Mouse (Mus musculus): Measurements from ENCODE around the gene Gm49322. TPM values are rescaled to one million over a fixed set of nuclear protein-coding genes. Genes with fewer than 3 reads are reported as not detected.
"Not testable (repeated sequence)": the region's sequence is repeated elsewhere in the genome, so short reads cannot be mapped to it uniquely, and the experiment has no call there.

The Gm49322 gene
- 1.9 and 2.1 TPM in 2 replicates for polyA plus RNA-seq (2012; rRNA removed)

- H3K36me3 ChIP-seq (ENCODE audit: control insufficient read depth, insufficient read depth, low read length); H3K27ac ChIP-seq (ENCODE audit: control insufficient read depth, insufficient read depth, low read depth, low read length); H3K4me3 ChIP-seq (ENCODE audit: control insufficient read depth, low read depth, low read length); H3K27me3 ChIP-seq (ENCODE audit: control insufficient read depth, insufficient read depth, low read length): not testable (repeated sequence)
- peaks cover 12% of the 10 kb centered on the region for H3K4me1 ChIP-seq (ENCODE audit: control insufficient read depth, insufficient read depth, low read length)
Observed at GRCm38 (mm10) chr10:80605721-80606120, at the start of gene Gm49322. Gm49322 (plus strand) TSS chr10:80606021.

- no peaks in the 10 kb centered on the region for H3K27me3 ChIP-seq (ENCODE audit: control insufficient read depth, insufficient read depth, low read length)
- H3K4me3 ChIP-seq (ENCODE audit: control insufficient read depth, low read depth, low read length), result no peak overlapping the region
- H3K36me3 ChIP-seq (ENCODE audit: control insufficient read depth, insufficient read depth, low read length), result no peaks in the 10 kb centered on the region
- peaks cover 29% of the 10 kb centered on the region for H3K4me1 ChIP-seq (ENCODE audit: control insufficient read depth, insufficient read depth, low read length)
- H3K27ac ChIP-seq (ENCODE audit: control insufficient read depth, insufficient read depth, low read depth, low read length), result no peak overlapping the region
- peak; percentile 77; the same call in 1 of the 2 replicates for TF ChIP-seq CTCF (IDR thresholded peaks at IDR 0.05; ENCODE audit: control insufficient read depth, insufficient read depth, insufficient replicate concordance, low read depth, low read length)
- no peak for TF ChIP-seq POLR2A (IDR thresholded peaks at IDR 0.05; ENCODE audit: control insufficient read depth, low read depth, low read length)
Observed at GRCm38 (mm10) chr10:80557346-80557965, 48.4 kb upstream of the Gm49322 start.

GRCm38 (mm10) chr10:80559431-80559830 is 46.4 kb upstream of the Gm49322 start:
- Histone ChIP-seq H3K4me3 (ENCODE audit: control insufficient read depth, low read depth, low read length) (no peak overlapping the region), H3K4me1 (ENCODE audit: control insufficient read depth, insufficient read depth, low read length) (peaks cover 24% of the 10 kb centered on the region), H3K36me3 (ENCODE audit: control insufficient read depth, insufficient read depth, low read length) (no peaks in the 10 kb centered on the region), H3K27me3 (ENCODE audit: control insufficient read depth, insufficient read depth, low read length) (no peaks in the 10 kb centered on the region), H3K27ac (ENCODE audit: control insufficient read depth, insufficient read depth, low read depth, low read length) (no peak overlapping the region)
- TF ChIP-seq CTCF (IDR thresholded peaks at IDR 0.05; ENCODE audit: control insufficient read depth, insufficient read depth, insufficient replicate concordance, low read depth, low read length), result no peak
- TF ChIP-seq POLR2A (IDR thresholded peaks at IDR 0.05; ENCODE audit: control insufficient read depth, low read depth, low read length), result no peak

- Histone ChIP-seq H3K27ac (ENCODE audit: control insufficient read depth, insufficient read depth, low read depth, low read length) (peak overlapping the region; percentile 91), H3K4me3 (ENCODE audit: control insufficient read depth, low read depth, low read length) (peak overlapping the region; percentile 99), H3K36me3 (ENCODE audit: control insufficient read depth, insufficient read depth, low read length) (no peaks in the 10 kb centered on the region), H3K4me1 (ENCODE audit: control insufficient read depth, insufficient read depth, low read length) (peaks cover 24% of the 10 kb centered on the region), H3K27me3 (ENCODE audit: control insufficient read depth, insufficient read depth, low read length) (no peaks in the 10 kb centered on the region)
- TF ChIP-seq POLR2A (IDR thresholded peaks at IDR 0.05; ENCODE audit: control insufficient read depth, low read depth, low read length) (no peak), CTCF (IDR thresholded peaks at IDR 0.05; ENCODE audit: control insufficient read depth, insufficient read depth, insufficient replicate concordance, low read depth, low read length) (no peak)
Observed at GRCm38 (mm10) chr10:80560621-80561020, 45.2 kb upstream of the Gm49322 start.

DNA sequence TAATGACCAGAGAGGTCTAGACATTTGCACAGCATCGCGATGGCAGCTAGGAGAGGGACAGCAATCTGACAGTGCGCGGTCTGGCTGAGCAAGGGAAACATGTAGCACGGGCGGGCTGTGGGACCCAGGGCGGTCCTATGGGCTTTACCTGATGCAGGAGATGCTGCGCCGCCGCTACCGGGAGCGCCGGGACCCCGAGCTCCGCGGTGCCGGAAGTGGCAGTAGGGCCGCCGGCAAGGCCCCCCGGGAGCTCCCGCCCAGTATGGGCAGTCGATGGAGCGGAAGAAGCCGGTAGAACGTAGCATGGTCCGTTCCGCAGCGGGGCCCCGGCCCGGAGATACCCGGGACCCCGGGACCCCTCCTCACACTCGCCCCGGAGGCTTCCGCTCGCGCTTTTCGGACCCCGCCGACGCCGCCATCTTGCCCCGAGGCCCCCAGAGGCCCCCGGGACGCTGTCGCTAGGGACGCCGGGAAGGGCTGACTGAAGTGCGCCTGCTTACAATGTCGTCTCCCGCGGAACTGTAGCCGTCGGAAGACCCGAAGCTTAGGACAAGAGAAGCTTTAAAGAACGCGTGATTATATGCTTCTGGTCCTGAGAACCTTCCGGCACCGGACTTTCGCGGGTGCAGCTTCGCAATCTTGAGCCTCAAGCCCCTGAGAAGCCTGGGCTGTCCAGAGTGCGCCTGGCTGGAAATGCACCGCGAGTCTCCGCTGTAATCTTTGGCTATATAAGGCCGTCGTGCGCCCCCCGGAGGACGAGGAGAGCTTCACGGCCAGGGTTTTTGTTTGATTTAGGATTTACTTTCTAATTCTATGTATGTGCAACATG is 44.5 kb upstream of the Gm49322 start, which contains the start of gene Rexo1:
Gene Rexo1, minus strand, starts transcription at position 445 of the 829 bp plus-strand sequence.
- peaks cover 26% of the 10 kb centered on the region for H3K4me1 ChIP-seq (ENCODE audit: control insufficient read depth, insufficient read depth, low read length)

DNA sequence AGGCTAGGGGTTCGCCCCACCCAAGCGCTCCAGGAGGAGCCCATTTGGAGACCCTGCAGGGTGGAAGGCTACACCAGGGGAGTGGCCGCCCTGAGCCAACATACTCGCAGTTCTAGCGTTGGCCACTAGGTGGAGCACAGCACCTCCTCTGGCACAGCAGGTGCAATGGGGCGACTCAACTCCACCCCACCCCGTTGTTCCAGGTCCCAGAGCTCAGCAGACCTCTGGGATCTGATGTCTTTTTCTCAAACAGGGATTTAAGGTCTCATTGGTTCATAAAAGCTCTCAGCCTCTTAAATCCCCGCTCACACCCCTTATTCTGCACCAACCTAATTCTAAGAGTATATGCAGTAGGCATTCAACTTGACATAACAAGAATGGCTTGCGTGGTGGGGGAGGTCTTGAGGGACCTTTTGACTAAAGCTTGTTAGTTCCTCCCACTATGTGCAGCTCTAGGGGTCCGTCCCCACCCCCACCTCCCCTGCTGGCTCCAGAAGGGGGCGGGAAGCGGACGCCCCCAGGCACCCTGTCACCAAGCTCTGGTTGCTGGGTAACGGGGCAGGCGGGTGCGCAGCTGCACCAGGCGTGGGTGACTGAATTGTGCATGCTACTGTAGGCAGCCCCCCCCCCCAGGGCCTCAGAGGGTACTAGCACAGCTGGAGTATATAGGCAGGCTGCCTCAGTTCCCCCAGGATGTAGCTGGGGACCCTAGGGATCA is 39.3 kb upstream of the Gm49322 start:
- Histone ChIP-seq H3K4me1 (ENCODE audit: control insufficient read depth, insufficient read depth, low read length) (peaks cover 26% of the 10 kb centered on the region), H3K27ac (ENCODE audit: control insufficient read depth, insufficient read depth, low read depth, low read length) (no peak overlapping the region)

More for the DNA sequence above, 44.5 kb upstream of the Gm49322 start, which contains the start of gene Rexo1:
- Histone ChIP-seq H3K27me3 (ENCODE audit: control insufficient read depth, insufficient read depth, low read length) (no peaks in the 10 kb centered on the region), H3K4me3 (ENCODE audit: control insufficient read depth, low read depth, low read length) (peak within 1 kb of the TSS; percentile 99), H3K27ac (ENCODE audit: control insufficient read depth, insufficient read depth, low read depth, low read length) (peak within 1 kb of the TSS; percentile 91), H3K36me3 (ENCODE audit: control insufficient read depth, insufficient read depth, low read length) (no peaks in the 10 kb centered on the region)
- TF ChIP-seq POLR2A (IDR thresholded peaks at IDR 0.05; ENCODE audit: control insufficient read depth, low read depth, low read length), result peak; percentile 38
- peak; percentile 51; the same call in 1 of the 2 replicates for TF ChIP-seq CTCF (IDR thresholded peaks at IDR 0.05; ENCODE audit: control insufficient read depth, insufficient read depth, insufficient replicate concordance, low read depth, low read length)

DNA sequence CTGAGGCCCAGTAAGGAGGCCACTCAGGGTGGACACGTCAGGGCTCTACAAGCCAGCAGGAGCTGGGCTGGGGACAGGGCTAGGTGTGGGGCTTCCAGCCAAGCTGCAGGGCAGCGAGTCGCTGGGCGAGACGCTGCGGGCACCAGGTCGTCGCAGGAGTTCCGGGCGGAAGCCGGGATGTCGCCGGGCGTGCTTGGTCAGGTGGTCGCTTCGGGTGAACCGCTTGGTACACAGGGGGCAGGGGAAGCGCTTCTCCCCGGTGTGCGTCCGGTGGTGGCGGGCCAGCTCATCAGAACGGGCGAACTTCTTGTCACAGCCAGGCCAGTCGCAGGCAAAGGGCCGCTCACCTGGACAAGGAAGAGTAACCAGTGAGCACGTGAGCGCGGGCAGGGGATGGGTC is 36.9 kb upstream of the Gm49322 start:
- H3K4me1 ChIP-seq (ENCODE audit: control insufficient read depth, insufficient read depth, low read length), result peaks cover 27% of the 10 kb centered on the region
- no peak overlapping the region for H3K4me3 ChIP-seq (ENCODE audit: control insufficient read depth, low read depth, low read length)
- TF ChIP-seq CTCF (IDR thresholded peaks at IDR 0.05; ENCODE audit: control insufficient read depth, insufficient read depth, insufficient replicate concordance, low read depth, low read length) (no peak), POLR2A (IDR thresholded peaks at IDR 0.05; ENCODE audit: control insufficient read depth, low read depth, low read length) (no peak)
- no peaks in the 10 kb centered on the region for H3K27me3 ChIP-seq (ENCODE audit: control insufficient read depth, insufficient read depth, low read length)
- no peaks in the 10 kb centered on the region for H3K36me3 ChIP-seq (ENCODE audit: control insufficient read depth, insufficient read depth, low read length)
- H3K27ac ChIP-seq (ENCODE audit: control insufficient read depth, insufficient read depth, low read depth, low read length), result no peak overlapping the region

More for the DNA sequence above, 39.3 kb upstream of the Gm49322 start:
- Histone ChIP-seq H3K27me3 (ENCODE audit: control insufficient read depth, insufficient read depth, low read length) (no peaks in the 10 kb centered on the region), H3K36me3 (ENCODE audit: control insufficient read depth, insufficient read depth, low read length) (no peaks in the 10 kb centered on the region), H3K4me3 (ENCODE audit: control insufficient read depth, low read depth, low read length) (no peak overlapping the region)
- TF ChIP-seq POLR2A (IDR thresholded peaks at IDR 0.05; ENCODE audit: control insufficient read depth, low read depth, low read length) (no peak), CTCF (IDR thresholded peaks at IDR 0.05; ENCODE audit: control insufficient read depth, insufficient read depth, insufficient replicate concordance, low read depth, low read length) (peak; percentile 98)
